Mouse (Mus musculus) right cerebral cortex, postnatal 14 days (tissue): ENCODE results near the gene Ift81.

ENCODE experiments used
- DNase-seq: peaks from one replicate; pipeline ENCODE4 v3.0.0; 2022

Gene Ift81

DNA sequence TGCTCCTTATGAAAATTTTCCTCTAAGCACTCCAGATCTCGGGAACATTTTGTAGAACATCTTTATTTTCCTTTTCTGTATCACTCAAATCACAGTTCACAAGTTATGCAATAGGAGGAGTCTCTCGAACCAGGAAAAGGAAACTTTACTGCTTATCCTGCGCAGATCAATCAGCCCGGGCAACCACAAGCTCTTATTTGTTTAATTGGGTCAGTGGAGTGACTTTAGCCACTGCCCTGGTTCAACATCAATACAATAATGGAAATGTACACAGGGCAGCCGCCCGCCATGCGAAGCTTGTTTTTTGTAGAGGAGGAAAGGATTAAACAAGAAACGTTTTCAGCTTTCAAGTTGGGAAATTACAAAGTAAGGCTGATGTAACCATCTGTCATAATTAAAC lies 72.4 kb downstream of the Ift81 start:
- no peak for DNase-seq

GRCm38 (mm10) chr5:122538077-122538476 lies 76.2 kb downstream of the Ift81 start:
- no peak for DNase-seq

DNA sequence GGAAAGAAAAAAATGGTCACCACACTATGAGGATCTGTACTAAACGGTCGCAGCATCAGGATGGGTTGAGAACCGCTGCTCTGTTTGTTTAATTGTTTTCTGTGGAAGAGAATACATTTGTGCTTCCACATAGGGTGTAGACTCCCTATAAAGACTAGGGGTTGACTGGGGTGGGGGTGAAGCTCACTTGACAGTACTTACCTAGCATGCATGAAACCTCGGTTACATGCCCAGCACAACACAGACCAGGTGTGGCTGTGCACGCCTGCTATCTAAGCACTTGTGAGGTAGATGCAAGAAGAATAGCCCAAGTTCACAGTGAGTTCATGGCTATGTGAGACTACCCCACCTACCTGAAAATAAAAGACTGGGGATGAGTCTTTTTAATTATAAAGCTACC lies 76.7 kb downstream of the Ift81 start:
- no peak for DNase-seq

DNA sequence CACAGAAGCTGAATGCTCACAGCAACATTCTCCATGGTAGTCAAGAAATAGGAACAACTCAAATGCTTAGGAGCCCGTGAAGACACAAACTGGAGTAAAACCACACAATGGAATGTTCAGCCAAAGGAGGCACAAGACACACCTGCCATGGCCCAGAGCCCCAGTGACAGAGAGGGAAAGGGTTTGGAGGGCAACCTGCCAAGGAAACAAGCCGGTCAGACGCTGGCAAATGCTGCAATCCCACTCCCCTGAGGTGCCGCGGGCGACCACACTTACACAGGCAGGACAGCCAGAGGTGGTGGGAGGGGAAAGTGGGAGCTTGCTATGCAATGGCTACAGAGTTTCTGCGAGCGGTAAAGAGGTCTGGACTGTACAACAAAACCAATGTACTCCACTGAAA lies 80.4 kb downstream of the Ift81 start:
- DNase-seq: no peak

GRCm38 (mm10) chr5:122529913-122530604 lies 84.3 kb downstream of the Ift81 start:
- DNase-seq: no peak

DNA sequence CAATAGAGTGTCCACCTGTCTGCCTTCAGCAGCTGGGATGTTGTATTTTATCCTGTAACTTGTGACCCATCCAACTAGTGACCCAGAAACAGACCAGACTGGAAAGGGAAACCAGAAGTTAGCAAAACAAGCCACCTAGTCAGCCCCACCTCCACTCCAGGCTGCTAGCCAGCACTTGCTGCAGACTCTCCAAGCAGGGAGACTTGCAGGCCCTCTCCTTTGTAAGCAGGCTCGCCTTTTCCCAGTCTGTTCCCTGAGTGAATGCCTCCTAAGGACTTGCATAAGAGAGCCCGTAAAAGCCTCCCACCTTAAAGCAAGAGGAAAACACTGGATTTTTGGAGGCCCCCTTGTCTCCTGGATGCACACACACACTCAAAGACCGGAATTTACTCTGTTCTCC lies 85.0 kb downstream of the Ift81 start:
- DNase-seq: peak; percentile 43

DNA sequence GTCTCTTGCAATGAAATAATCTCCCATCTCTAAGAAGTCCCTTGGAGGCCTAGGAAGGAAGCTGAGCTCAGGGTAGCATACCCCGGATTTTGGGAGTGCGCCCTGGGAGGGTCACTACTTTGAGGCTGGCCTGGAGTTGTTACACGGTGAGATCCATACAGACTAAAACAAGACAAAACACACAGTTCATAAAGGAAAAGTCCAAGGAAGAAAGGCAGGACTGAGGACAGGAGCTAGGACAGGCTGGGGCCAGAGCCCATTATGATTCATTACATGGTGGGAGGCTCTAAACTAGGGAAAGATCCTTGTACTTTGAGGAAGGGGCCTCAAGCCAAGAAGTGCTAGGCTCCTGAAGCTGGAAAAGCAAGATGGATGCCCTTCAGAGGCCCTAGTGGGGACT lies 85.7 kb downstream of the Ift81 start:
- DNase-seq: no peak

GRCm38 (mm10) chr5:122527761-122528160 lies 86.6 kb downstream of the Ift81 start:
- DNase-seq: no peak

- DNase-seq: no peak
Measured at GRCm38 (mm10) chr5:122526878-122527730, 87.2 kb downstream of the Ift81 start.

- DNase-seq: no peak
Measured at GRCm38 (mm10) chr5:122526405-122526804, 87.9 kb downstream of the Ift81 start.

GRCm38 (mm10) chr5:122525238-122525931 lies 88.9 kb downstream of the Ift81 start:
- DNase-seq: no peak

DNA sequence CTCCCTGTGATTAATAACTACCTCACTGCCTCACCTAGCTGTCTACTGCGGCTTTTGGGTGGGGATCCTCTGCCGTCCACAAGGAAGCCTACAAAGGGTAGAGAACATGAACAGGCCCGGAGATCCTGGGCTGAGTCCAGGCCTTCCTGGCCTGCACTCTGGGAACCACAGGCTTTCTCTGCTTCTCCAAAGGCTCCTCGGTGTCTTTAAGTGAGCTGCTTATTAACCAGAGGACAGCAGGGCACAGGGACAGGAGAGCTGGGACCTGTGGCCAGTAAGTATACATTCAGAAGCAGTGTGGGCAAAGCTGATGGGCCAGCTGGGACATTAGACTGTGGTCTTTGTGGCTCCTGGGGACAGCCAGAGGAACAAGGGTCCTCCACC lies 89.5 kb downstream of the Ift81 start:
- no peak for DNase-seq

- DNase-seq: no peak
Measured at GRCm38 (mm10) chr5:122524244-122524643, 90.1 kb downstream of the Ift81 start.

DNA sequence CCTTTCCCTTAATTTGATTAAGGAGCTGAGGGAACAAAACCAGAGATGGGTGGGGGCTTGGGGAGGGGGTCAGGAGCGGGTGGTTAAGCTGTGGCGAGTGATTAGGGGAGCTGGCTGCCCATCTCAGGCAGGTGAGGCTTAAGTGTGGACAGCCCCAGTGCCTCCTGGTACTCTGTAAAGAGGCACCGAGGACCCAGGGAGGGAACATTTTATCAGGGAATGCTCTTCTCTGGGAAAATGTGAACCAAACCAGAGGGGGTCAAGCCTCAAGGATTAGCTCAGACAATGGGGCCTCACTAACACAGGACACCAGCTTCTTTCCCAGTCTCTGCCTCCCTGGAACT lies 93.2 kb downstream of the Ift81 start:
- DNase-seq: no peak

DNA sequence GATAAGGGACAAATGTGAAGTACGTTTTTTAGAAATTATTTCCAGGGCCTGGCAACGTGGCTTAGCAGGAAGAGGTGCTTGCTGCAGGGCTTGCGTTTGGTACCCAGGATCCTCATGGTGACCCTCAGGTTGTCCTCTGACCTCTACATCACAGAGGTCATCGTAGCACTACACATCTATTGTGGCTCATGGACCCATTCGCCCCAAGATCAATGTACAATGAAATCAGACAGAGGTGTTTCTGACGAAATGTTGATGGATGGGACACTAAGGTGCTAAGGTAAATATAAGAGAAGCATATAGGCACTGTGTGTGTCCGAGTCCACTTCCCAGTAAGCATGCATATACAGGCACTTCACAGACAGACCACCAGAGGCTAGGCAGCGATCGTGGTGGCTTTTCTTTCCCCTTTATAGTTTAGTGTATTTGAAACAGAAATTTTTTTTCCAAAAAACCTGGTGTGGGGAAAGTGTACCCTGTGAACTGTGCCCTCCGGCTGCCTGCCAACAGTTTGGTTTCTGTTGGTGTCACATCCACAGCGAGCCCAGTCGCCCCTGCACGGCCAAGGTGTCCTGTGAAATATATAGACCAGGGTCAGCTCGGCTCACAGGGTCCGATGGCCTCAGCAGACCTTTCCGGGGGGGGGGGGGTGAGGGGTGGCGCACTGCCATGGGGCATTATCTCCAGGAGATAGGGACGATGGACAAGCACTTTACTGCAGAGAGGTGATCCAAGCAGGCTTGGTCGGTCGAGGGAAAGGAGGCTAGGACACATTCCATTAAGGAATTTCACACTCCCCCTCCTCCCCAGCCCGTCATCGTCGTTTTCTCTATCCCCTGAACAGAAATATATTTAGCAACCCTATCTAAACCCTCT lies 93.8 kb downstream of the Ift81 start:
- no peak for DNase-seq

- no peak for DNase-seq
Measured at GRCm38 (mm10) chr5:122519043-122519660, 95.2 kb downstream of the Ift81 start.

GRCm38 (mm10) chr5:122518247-122518646 lies 96.1 kb downstream of the Ift81 start:
- no peak for DNase-seq

DNA sequence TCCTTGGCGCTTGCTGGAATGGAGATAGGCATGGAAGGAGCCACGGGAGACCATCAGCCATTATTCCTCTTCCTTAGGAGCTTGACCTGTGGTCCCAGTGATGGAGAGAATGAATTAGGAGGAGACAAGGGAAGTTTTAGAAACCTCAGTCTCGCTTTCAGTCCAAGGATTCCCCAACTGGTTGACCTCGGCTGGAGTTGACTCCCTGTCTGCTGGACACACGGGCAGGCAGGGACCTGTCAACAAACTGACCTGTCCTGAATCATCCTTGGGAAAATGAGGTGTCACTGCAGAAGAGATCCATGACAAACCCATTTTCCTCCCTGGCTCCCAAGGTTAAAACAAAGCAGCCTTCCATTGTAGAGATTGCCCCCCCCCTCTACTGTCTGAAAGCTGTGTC lies 97.4 kb downstream of the Ift81 start:
- DNase-seq: no peak

- DNase-seq: no peak
Measured at GRCm38 (mm10) chr5:122516029-122516730, 98.1 kb downstream of the Ift81 start.

DNA sequence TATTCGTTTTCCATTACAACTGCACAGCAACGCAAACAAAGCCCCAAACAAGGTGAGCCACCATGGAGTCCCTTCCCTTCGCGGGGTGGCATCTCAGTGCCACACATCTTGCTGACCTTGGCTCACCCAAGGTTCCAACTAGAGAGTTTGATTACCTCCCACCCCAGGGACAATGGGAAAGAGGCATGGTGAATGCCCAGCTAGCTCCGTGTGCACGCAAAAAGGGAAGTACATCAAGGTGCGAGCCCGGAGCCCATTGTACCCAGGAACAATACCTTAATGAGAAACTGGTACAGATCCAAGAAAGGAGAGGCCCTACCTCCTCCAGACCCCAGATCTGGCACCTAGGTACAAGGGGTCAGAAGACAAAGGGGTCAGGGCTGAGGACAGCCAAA lies 100.2 kb downstream of the Ift81 start:
- no peak for DNase-seq

- no peak for DNase-seq
Measured at GRCm38 (mm10) chr5:122513421-122514126, 100.7 kb downstream of the Ift81 start.
